Mouse (Mus musculus) intestine, embryonic 15.5 days (tissue): ENCODE results near the gene Klhdc3. TPM values are rescaled to one million over a fixed set of nuclear protein-coding genes. Genes with fewer than 3 reads are reported as not detected.

ENCODE experiments used
- ATAC-seq: fragments of 200-750 bp; cut with Nextera tagmentation; 2 replicates; pipeline ENCODE4 v1.8.0; 2017; ENCODE audit warnings: moderate TSS enrichment, moderate library complexity
- H3K27ac ChIP-seq: fragments of 300-500 bp; sonication (generic); 2 replicates; pipeline ENCODE4 v1.5.1; 2015; ENCODE audit warnings: mild to moderate bottlenecking, inconsistent platforms
- H3K27me3 ChIP-seq: fragments of 300-500 bp; sonication (generic); replicated peaks from 2 replicates; pipeline ENCODE4 v1.6.1; 2015; ENCODE audit warnings: inconsistent platforms
- H3K36me3 ChIP-seq: fragments of 300-500 bp; sonication (generic); 2 replicates; pipeline ENCODE4 v1.6.1; 2015; ENCODE audit warnings: inconsistent platforms
- H3K4me1 ChIP-seq: fragments of 300-500 bp; sonication (generic); replicated peaks from 2 replicates; pipeline ENCODE4 v1.6.1; 2015; ENCODE audit warnings: inconsistent platforms
- H3K4me2 ChIP-seq: fragments of 300-500 bp; sonication (generic); replicated peaks from 2 replicates; pipeline ENCODE4 v1.6.1; 2015; ENCODE audit warnings: mild to moderate bottlenecking, inconsistent platforms
- H3K4me3 ChIP-seq: fragments of 300-500 bp; sonication (generic); replicated peaks from 2 replicates; pipeline ENCODE4 v1.5.1; 2015; ENCODE audit warnings: inconsistent platforms
- H3K9ac ChIP-seq: fragments of 300-500 bp; sonication (generic); 2 replicates; pipeline ENCODE4 v1.6.1; 2015; ENCODE audit warnings: inconsistent platforms
- H3K9me3 ChIP-seq: fragments of 300-500 bp; sonication (generic); 2 replicates; pipeline ENCODE4 v1.6.1; 2016; ENCODE audit warnings: inconsistent platforms
- WGBS: fragments of 180-500 bp; shearing (Covaris S2); methylation state at CpG from one replicate; pipeline ENCODE4 v1.1.7; 2015; 5-methylcytosine and 5-hydroxymethylcytosine counted together
- polyA plus RNA-seq: library from polyadenylated mRNA; unstranded; fragments of >200 nt; fragmentation: Nextera tagmentation; extraction: Ambion mirVana; gene quantifications from 2 replicates; pipeline ENCODE4 v1.2.1, GENCODE M21; 2015

The Klhdc3 gene
- 104 and 107 TPM in 2 replicates for polyA plus RNA-seq

GRCm38 (mm10) chr17:46680760-46681373 lies at the start of gene Klhdc3:
Gene Klhdc3 (minus strand): TSS chr17:46680914.
- ATAC-seq, result peak; percentile 99
- Histone ChIP-seq H3K4me1 (peaks cover 23% of the 10 kb centered on the region), H3K4me2 (peak within 1 kb of the TSS; percentile 92), H3K36me3 (peaks cover 47% of the 10 kb centered on the region), H3K9me3 (no peaks in the 10 kb centered on the region), H3K9ac (peak within 1 kb of the TSS; percentile 76), H3K27me3 (no peaks in the 10 kb centered on the region), H3K27ac (peak within 1 kb of the TSS; percentile 93), H3K4me3 (peak within 1 kb of the TSS; percentile 89)
- under 1% methylated on average over 49 of the region's 49 CpGs for WGBS

GRCm38 (mm10) chr17:46728904-46729318 lies 48.2 kb upstream of the Klhdc3 start, which contains the start of gene Gnmt:
Gene Gnmt (minus strand): TSS chr17:46729168.
- no peak within 1 kb of the TSS; the same call in 1 of the 2 replicates for H3K9ac ChIP-seq
- peak within 1 kb of the TSS; percentile 20 for H3K4me3 ChIP-seq
- peaks cover 6% of the 10 kb centered on the region for H3K27me3 ChIP-seq
- H3K27ac ChIP-seq, result no peak within 1 kb of the TSS
- peak; percentile 89 for ATAC-seq
- H3K4me1 ChIP-seq, result 0 out of 2 replicates have a peak, but pooled peaks cover 9% of the 10 kb centered on the region
- WGBS, result 13% methylated on average over 24 of the region's 24 CpGs
- no peaks in the 10 kb centered on the region for H3K9me3 ChIP-seq
- peaks cover 6% of the 10 kb centered on the region for H3K36me3 ChIP-seq
- H3K4me2 ChIP-seq, result peak within 1 kb of the TSS; percentile 71

DNA sequence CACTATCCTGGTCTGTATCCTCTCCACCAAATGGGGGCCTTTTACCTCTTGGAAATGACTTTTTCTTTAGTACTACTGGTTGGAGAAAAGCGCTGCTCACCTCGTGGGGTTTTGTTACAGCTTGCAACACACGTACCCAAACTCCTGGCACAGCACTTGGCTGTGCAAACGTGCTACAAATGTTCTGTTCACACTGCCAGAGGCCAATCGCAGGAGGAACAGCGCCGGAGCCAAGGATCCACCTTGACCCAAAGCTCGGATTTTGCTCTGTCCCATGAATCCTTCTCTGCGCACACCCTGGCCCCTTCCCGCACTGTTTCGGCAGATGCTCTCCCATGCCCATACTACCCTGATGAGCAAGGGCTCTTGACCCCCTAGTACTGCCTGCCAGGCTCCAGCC lies 47.8 kb upstream of the Klhdc3 start:
- H3K9ac ChIP-seq, result no peak overlapping the region; the same call in 1 of the 2 replicates
- peak; percentile 16; the same call in 1 of the 2 replicates for ATAC-seq
- H3K9me3 ChIP-seq, result no peaks in the 10 kb centered on the region
- H3K4me2 ChIP-seq, result peak overlapping the region; percentile 71
- H3K36me3 ChIP-seq, result peaks cover 8% of the 10 kb centered on the region
- WGBS, result 46% methylated on average over 11 of the region's 11 CpGs
- H3K27me3 ChIP-seq, result peaks cover 6% of the 10 kb centered on the region
- H3K27ac ChIP-seq, result no peak overlapping the region
- H3K4me3 ChIP-seq, result peak overlapping the region; percentile 20
- 0 out of 2 replicates have a peak, but pooled peaks cover 9% of the 10 kb centered on the region for H3K4me1 ChIP-seq

DNA sequence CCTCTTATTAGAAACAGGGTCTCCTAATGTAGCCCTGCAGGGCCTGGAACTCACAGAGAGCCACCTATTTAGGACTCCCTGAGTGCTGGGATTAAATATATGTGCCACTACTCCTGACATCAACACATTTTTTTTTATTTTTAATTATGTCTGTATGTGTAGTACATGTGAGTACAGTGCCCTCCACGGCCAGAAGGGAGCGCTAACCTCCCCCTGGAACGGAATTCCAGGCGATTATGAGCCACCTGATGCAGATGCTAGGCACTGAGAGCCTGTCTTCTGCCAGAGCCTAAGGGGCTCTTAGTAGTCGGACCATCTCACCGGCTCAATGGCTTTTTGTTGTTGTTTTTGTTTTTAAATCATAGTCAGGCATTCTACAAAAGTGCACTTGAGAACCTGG lies 47.3 kb upstream of the Klhdc3 start:
- H3K27ac ChIP-seq, result no peak overlapping the region
- H3K4me3 ChIP-seq, result no peak overlapping the region
- no peaks in the 10 kb centered on the region for H3K9me3 ChIP-seq
- H3K9ac ChIP-seq, result no peak overlapping the region
- peaks cover 11% of the 10 kb centered on the region for H3K36me3 ChIP-seq
- no peak for ATAC-seq
- H3K4me1 ChIP-seq, result 0 out of 2 replicates have a peak, but pooled peaks cover 9% of the 10 kb centered on the region
- 42% methylated on average over 6 of the region's 6 CpGs for WGBS
- no peak overlapping the region for H3K4me2 ChIP-seq
- peaks cover 6% of the 10 kb centered on the region for H3K27me3 ChIP-seq

DNA sequence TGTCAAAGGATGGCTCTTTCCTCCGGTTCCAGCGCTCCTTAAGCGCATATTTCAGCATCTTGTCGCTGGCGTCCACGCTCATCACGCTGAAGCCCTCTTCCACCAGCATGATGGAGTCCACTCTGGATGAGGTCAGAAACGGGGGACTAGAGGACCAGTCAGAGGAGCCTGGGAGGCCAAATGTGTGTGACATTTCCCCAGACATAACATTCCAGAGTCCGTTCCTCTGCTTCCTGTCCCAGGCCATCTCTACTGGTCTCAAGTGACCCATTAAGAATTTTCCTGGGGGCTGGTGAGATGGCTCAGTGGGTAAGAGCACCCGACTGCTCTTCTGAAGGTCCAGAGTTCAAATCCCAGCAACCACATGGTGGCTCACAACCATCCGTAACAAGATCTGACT lies 46.6 kb upstream of the Klhdc3 start:
- Histone ChIP-seq H3K9me3 (no peaks in the 10 kb centered on the region), H3K27me3 (peaks cover 6% of the 10 kb centered on the region), H3K9ac (no peak overlapping the region), H3K27ac (no peak overlapping the region), H3K4me1 (0 out of 2 replicates have a peak, but pooled peaks cover 9% of the 10 kb centered on the region), H3K4me3 (no peak overlapping the region), H3K4me2 (no peak overlapping the region), H3K36me3 (peaks cover 11% of the 10 kb centered on the region)
- WGBS, result 92% methylated on average over 11 of the region's 11 CpGs
- no peak for ATAC-seq

GRCm38 (mm10) chr17:46725731-46726645 lies 45.3 kb upstream of the Klhdc3 start:
- Histone ChIP-seq H3K27me3 (peaks cover 6% of the 10 kb centered on the region), H3K4me1 (0 out of 2 replicates have a peak, but pooled peaks cover 9% of the 10 kb centered on the region), H3K4me2 (no peak overlapping the region), H3K4me3 (no peak overlapping the region), H3K9me3 (no peaks in the 10 kb centered on the region), H3K27ac (no peak overlapping the region), H3K9ac (no peak overlapping the region), H3K36me3 (peaks cover 11% of the 10 kb centered on the region)
- WGBS, result 92% methylated on average over 26 of the region's 26 CpGs
- ATAC-seq, result no peak

- Histone ChIP-seq H3K4me3 (no peak overlapping the region), H3K36me3 (peaks cover 11% of the 10 kb centered on the region), H3K4me1 (0 out of 2 replicates have a peak, but pooled peaks cover 9% of the 10 kb centered on the region), H3K27ac (no peak overlapping the region), H3K27me3 (peaks cover 6% of the 10 kb centered on the region), H3K9ac (no peak overlapping the region), H3K9me3 (no peaks in the 10 kb centered on the region), H3K4me2 (no peak overlapping the region)
- ATAC-seq, result no peak
- WGBS, result 52% methylated on average over 9 of the region's 9 CpGs
Observed at GRCm38 (mm10) chr17:46725273-46725672, 44.6 kb upstream of the Klhdc3 start.

DNA sequence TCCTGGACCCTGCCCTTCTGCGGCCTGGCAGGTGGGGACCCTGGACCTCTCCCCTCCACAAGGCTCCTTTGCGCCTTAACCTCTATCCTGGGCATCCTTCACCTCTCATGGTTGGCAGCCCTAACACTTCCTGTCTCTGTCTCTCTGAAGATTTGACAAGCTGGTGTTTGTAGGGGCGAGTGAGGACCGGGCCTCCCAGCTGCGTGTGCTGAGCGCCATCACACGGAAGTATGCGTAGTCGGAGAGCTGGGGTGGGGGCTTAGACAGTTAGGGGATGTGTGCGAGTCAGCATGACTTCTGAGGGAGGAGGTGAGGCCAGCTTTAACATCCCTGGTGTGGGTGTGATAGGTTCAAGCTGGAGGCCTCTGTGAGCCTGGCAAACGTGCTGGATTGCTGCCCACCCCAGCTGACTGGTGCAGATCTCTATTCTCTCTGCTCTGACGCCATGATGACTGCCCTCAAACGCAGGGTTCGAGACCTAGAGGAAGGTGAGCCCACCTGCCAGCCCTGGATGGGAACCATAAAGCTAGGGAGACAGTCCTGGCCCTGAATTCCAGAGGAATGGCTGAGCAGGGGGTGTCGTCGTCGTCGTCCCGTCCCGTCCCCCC lies 43.9 kb upstream of the Klhdc3 start:
- Histone ChIP-seq H3K4me1 (0 out of 2 replicates have a peak, but pooled peaks cover 9% of the 10 kb centered on the region), H3K9ac (no peak overlapping the region), H3K4me3 (no peak overlapping the region), H3K27me3 (peaks cover 6% of the 10 kb centered on the region), H3K4me2 (no peak overlapping the region), H3K36me3 (peaks cover 11% of the 10 kb centered on the region), H3K27ac (no peak overlapping the region), H3K9me3 (no peaks in the 10 kb centered on the region)
- WGBS, result 76% methylated on average over 20 of the region's 20 CpGs
- ATAC-seq, result no peak

DNA sequence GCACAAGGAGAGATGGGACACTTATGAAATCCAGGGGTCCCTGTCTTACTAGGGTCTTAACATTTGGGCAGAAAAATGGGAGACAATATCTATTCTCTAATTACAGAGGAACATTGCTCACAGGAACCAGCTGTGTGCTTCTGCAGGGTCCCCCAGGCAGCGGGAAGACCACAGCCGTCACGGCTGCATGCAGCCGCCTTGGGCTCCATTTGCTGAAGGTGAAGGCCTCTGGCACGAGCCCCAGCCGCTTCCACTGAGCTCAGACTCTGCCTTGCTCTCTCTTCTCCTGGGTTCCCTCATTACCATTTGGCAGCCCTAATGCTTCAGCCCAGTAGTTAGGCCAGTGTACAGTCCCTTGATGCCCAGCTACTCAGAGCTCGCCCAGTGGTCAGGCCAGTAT lies 40.4 kb upstream of the Klhdc3 start:
- Histone ChIP-seq H3K27me3 (no peaks in the 10 kb centered on the region), H3K9me3 (no peaks in the 10 kb centered on the region), H3K4me3 (no peak overlapping the region), H3K9ac (no peak overlapping the region), H3K4me1 (no peaks in the 10 kb centered on the region), H3K36me3 (peaks cover 14% of the 10 kb centered on the region), H3K4me2 (no peak overlapping the region), H3K27ac (no peak overlapping the region)
- no peak for ATAC-seq
- WGBS, result 86% methylated on average over 7 of the region's 7 CpGs

- Histone ChIP-seq H3K9me3 (no peaks in the 10 kb centered on the region), H3K4me3 (no peak overlapping the region), H3K4me1 (peaks cover 13% of the 10 kb centered on the region), H3K4me2 (no peak overlapping the region), H3K36me3 (peaks cover 14% of the 10 kb centered on the region; the same call in 1 of the 2 replicates), H3K27ac (no peak overlapping the region), H3K27me3 (no peaks in the 10 kb centered on the region), H3K9ac (no peak overlapping the region)
- WGBS, result 91% methylated on average over 11 of the region's 11 CpGs
- ATAC-seq, result no peak
Observed at GRCm38 (mm10) chr17:46714756-46715481, 34.2 kb upstream of the Klhdc3 start.

- Histone ChIP-seq H3K9ac (no peak overlapping the region), H3K4me1 (peaks cover 13% of the 10 kb centered on the region), H3K4me3 (no peak overlapping the region), H3K27ac (no peak overlapping the region), H3K4me2 (no peak overlapping the region), H3K27me3 (no peaks in the 10 kb centered on the region), H3K36me3 (peaks cover 14% of the 10 kb centered on the region; the same call in 1 of the 2 replicates), H3K9me3 (no peaks in the 10 kb centered on the region)
- no peak for ATAC-seq
- 94% methylated on average over 9 of the region's 9 CpGs for WGBS
Observed at GRCm38 (mm10) chr17:46713849-46714248, 33.1 kb upstream of the Klhdc3 start.
